Mouse (Mus musculus): ENCODE measurements around the gene Ccdc167. TPM values are rescaled to one million over a fixed set of nuclear protein-coding genes. Genes with fewer than 3 reads are reported as not detected.
"Not testable (repeated sequence)": the region's sequence is repeated elsewhere in the genome, so short reads cannot be mapped to it uniquely, and the experiment has no call there.

The Ccdc167 gene
- polyA plus RNA-seq, 1 experiment from 2014 or later = 12.6 TPM

GRCm38 (mm10) chr17:29732522-29732921, 15.7 kb upstream of the Ccdc167 start:
- Histone ChIP-seq H3K9me3 (no peaks in the 10 kb centered on the region), H3K4me2 (no peak overlapping the region), H3K36me3 (no peaks in the 10 kb centered on the region), H3K4me1 (replicated peaks) (peaks cover 40% of the 10 kb centered on the region), H3K9ac (no peak overlapping the region), H3K27ac (replicated peaks) (no peak overlapping the region; the same call in 1 of the 2 replicates), H3K4me3 (no peak overlapping the region), H3K27me3 (no peaks in the 10 kb centered on the region)
- ATAC-seq (ENCODE audit: low FRiP score, low read depth) = no peak
- 83% methylated on average over 2 of the region's 2 CpGs for WGBS

GRCm38 (mm10) chr17:29731953-29732325, 15.1 kb upstream of the Ccdc167 start:
- Histone ChIP-seq H3K9ac (no peak overlapping the region), H3K4me1 (replicated peaks) (peaks cover 39% of the 10 kb centered on the region), H3K9me3 (no peaks in the 10 kb centered on the region), H3K27me3 (no peaks in the 10 kb centered on the region), H3K36me3 (no peaks in the 10 kb centered on the region), H3K4me2 (no peak overlapping the region), H3K27ac (replicated peaks) (peak overlapping the region; percentile 62), H3K4me3 (no peak overlapping the region)
- no peak for ATAC-seq (ENCODE audit: low FRiP score, low read depth)
- 33% methylated on average over 6 of the region's 6 CpGs for WGBS

- Histone ChIP-seq H3K4me2 (no peak overlapping the region), H3K27me3 (no peaks in the 10 kb centered on the region), H3K36me3 (no peaks in the 10 kb centered on the region), H3K9me3 (no peaks in the 10 kb centered on the region), H3K4me3 (no peak overlapping the region), H3K4me1 (replicated peaks) (peaks cover 34% of the 10 kb centered on the region), H3K27ac (replicated peaks) (peak overlapping the region; percentile 62), H3K9ac (no peak overlapping the region)
- ATAC-seq (ENCODE audit: low FRiP score, low read depth) = peak; percentile 20; the same call in 1 of the 2 replicates
- 26% methylated on average over 12 of the region's 12 CpGs for WGBS
These were observed 14.6 kb upstream of the Ccdc167 start for GRCm38 (mm10) chr17:29731266-29731952.

- peak overlapping the region; percentile 62 for H3K27ac ChIP-seq (replicated peaks)
- ATAC-seq (ENCODE audit: low FRiP score, low read depth) = peak; percentile 67
- 0 out of 2 replicates have a peak overlapping the region, but pooled peaks have one; percentile 0 for H3K4me2 ChIP-seq
- H3K27me3 ChIP-seq = no peaks in the 10 kb centered on the region
- WGBS = 22% methylated on average over 13 of the region's 13 CpGs
- no peaks in the 10 kb centered on the region for H3K36me3 ChIP-seq
- peaks cover 27% of the 10 kb centered on the region for H3K4me1 ChIP-seq (replicated peaks)
- H3K9ac ChIP-seq = no peak overlapping the region
- H3K4me3 ChIP-seq = no peak overlapping the region
- H3K9me3 ChIP-seq = no peaks in the 10 kb centered on the region
These were observed 13.8 kb upstream of the Ccdc167 start for GRCm38 (mm10) chr17:29730510-29731265.

- H3K4me2 ChIP-seq = no peak overlapping the region
- 59% methylated on average over 8 of the region's 8 CpGs for WGBS
- H3K27me3 ChIP-seq = no peaks in the 10 kb centered on the region
- H3K9me3 ChIP-seq = no peaks in the 10 kb centered on the region
- H3K4me1 ChIP-seq (replicated peaks) = peaks cover 26% of the 10 kb centered on the region
- no peak overlapping the region for H3K4me3 ChIP-seq
- no peaks in the 10 kb centered on the region for H3K36me3 ChIP-seq
- no peak overlapping the region for H3K27ac ChIP-seq (replicated peaks)
- no peak for ATAC-seq (ENCODE audit: low FRiP score, low read depth)
- H3K9ac ChIP-seq = no peak overlapping the region
These were observed 11.2 kb upstream of the Ccdc167 start for GRCm38 (mm10) chr17:29728082-29728481.

- H3K4me2 ChIP-seq = no peak overlapping the region
- H3K9me3 ChIP-seq = no peaks in the 10 kb centered on the region
- ATAC-seq (ENCODE audit: low FRiP score, low read depth) = no peak
- H3K9ac ChIP-seq = no peak overlapping the region
- H3K4me1 ChIP-seq (replicated peaks) = peaks cover 2% of the 10 kb centered on the region
- H3K4me3 ChIP-seq = no peak overlapping the region
- H3K36me3 ChIP-seq = no peaks in the 10 kb centered on the region
- peak overlapping the region; percentile 0; the same call in 1 of the 2 replicates for H3K27ac ChIP-seq (replicated peaks)
- H3K27me3 ChIP-seq = no peaks in the 10 kb centered on the region
- WGBS = 64% methylated on average over 6 of the region's 6 CpGs
These were observed 8.3 kb upstream of the Ccdc167 start for GRCm38 (mm10) chr17:29725027-29725620.

- Histone ChIP-seq H3K27me3 (no peaks in the 10 kb centered on the region), H3K27ac (replicated peaks) (peak overlapping the region; percentile 0; the same call in 1 of the 2 replicates), H3K9ac (no peak overlapping the region), H3K4me1 (replicated peaks) (no peaks in the 10 kb centered on the region), H3K4me2 (no peak overlapping the region), H3K9me3 (no peaks in the 10 kb centered on the region), H3K36me3 (no peaks in the 10 kb centered on the region), H3K4me3 (no peak overlapping the region)
- WGBS = 55% methylated on average over 6 of the region's 6 CpGs
- ATAC-seq (ENCODE audit: low FRiP score, low read depth) = peak; percentile 77
These were observed 7.8 kb upstream of the Ccdc167 start for GRCm38 (mm10) chr17:29724610-29725009.

- Histone ChIP-seq H3K4me2 (no peak overlapping the region), H3K9ac (no peak overlapping the region), H3K36me3 (no peaks in the 10 kb centered on the region), H3K4me1 (replicated peaks) (peaks cover 11% of the 10 kb centered on the region), H3K27ac (replicated peaks) (no peak overlapping the region), H3K27me3 (no peaks in the 10 kb centered on the region), H3K9me3 (no peaks in the 10 kb centered on the region), H3K4me3 (no peak overlapping the region)
- ATAC-seq (ENCODE audit: low FRiP score, low read depth) = no peak
- WGBS = 71% methylated on average over 11 of the region's 11 CpGs
These were observed 4.0 kb upstream of the Ccdc167 start for GRCm38 (mm10) chr17:29720755-29721365.

GRCm38 (mm10) chr17:29719628-29720575, 3.1 kb upstream of the Ccdc167 start:
- no peak for ATAC-seq (ENCODE audit: low FRiP score, low read depth)
- no peak overlapping the region; the same call in 1 of the 2 replicates for H3K27ac ChIP-seq (replicated peaks)
- no peak overlapping the region for H3K4me2 ChIP-seq
- 67% methylated on average over 13 of the region's 13 CpGs for WGBS
- H3K9me3 ChIP-seq = no peaks in the 10 kb centered on the region
- H3K4me1 ChIP-seq (replicated peaks) = peaks cover 12% of the 10 kb centered on the region
- no peak overlapping the region for H3K4me3 ChIP-seq
- H3K27me3 ChIP-seq = no peaks in the 10 kb centered on the region
- no peaks in the 10 kb centered on the region for H3K36me3 ChIP-seq
- no peak overlapping the region for H3K9ac ChIP-seq

GRCm38 (mm10) chr17:29718660-29719059, 1.8 kb upstream of the Ccdc167 start:
- ATAC-seq (ENCODE audit: low FRiP score, low read depth) = no peak
- 82% methylated on average over 8 of the region's 8 CpGs for whole genome bisulfite sequencing
- H3K4me3 ChIP-seq = no peak overlapping the region

GRCm38 (mm10) chr17:29713734-29714133, 3.1 kb downstream of the Ccdc167 start:
- not testable (repeated sequence) for H3K27me3 ChIP-seq; H3K9ac ChIP-seq; H3K4me3 ChIP-seq; H3K36me3 ChIP-seq; H3K27ac ChIP-seq (replicated peaks); H3K4me2 ChIP-seq; ATAC-seq (ENCODE audit: low FRiP score, low read depth); H3K9me3 ChIP-seq
- 97% methylated on average over 4 of the region's 4 CpGs for WGBS
- peaks cover 57% of the 10 kb centered on the region for H3K4me1 ChIP-seq (replicated peaks)

More at GRCm38 (mm10) chr17:29718660-29719059, 1.8 kb upstream of the Ccdc167 start:
- no peaks in the 10 kb centered on the region for H3K27me3 ChIP-seq
- no peak overlapping the region for H3K4me2 ChIP-seq
- H3K36me3 ChIP-seq = no peaks in the 10 kb centered on the region
- H3K9ac ChIP-seq = no peak overlapping the region
- no peak overlapping the region for H3K27ac ChIP-seq (replicated peaks)
- H3K9me3 ChIP-seq = no peaks in the 10 kb centered on the region
- H3K4me1 ChIP-seq (replicated peaks) = peaks cover 12% of the 10 kb centered on the region
